Mouse (Mus musculus) fibroblast of lung, adult 2 months (primary cell): ENCODE measurements around the gene Chrnd.

Source experiments
- DNase-seq: peaks from one replicate; pipeline ENCODE4 v3.0.0-alpha.2; 2011; ENCODE audit warnings: low read depth

Gene Chrnd

DNA sequence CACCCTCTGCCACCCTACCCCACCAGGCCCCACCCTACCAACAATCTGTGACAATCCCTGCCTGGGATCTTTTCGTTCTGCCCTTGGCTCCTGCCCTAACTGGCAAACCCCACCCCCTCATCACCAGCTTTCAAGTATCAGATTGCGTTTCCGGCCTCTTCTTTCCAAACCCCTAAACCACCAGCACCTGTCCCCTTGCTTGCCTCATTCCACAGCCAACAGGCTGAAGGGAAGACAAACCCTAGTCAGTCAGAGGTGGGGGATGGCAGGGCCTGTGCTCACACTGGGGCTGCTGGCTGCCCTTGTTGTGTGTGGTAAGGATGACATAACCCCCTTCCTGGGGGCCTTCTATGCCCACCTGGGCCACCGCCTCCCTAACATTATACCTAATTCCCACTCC lies at the start of gene Chrnd:
Gene Chrnd, plus strand, starts transcription at position 179 of the 400 bp plus-strand sequence.
- DNase-seq = no peak

DNA sequence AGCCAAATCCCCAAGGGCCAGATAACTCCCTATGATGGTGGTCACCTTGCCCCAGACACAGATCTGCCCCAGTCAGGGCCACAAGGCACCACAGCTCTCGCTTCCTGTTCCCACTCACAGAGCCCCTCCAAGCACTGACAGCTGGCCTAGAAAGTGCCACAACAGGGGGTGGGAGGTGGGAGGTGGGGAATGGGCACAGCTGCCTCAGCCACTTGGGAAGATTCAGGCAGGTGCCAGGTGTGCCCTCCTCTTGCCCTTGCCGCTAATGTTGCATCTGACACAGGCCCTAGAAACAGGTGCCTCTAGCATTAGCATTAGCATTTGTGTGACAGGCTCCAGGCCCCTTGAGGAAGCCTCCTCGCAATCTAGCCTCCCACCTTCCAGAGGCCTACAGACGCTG lies 48.9 kb upstream of the Chrnd start:
- no peak for DNase-seq

GRCm38 (mm10) chr1:87142456-87142855 lies 48.0 kb upstream of the Chrnd start:
- DNase-seq = peak; percentile 9

GRCm38 (mm10) chr1:87143141-87143540 lies 47.3 kb upstream of the Chrnd start:
- DNase-seq = no peak

DNA sequence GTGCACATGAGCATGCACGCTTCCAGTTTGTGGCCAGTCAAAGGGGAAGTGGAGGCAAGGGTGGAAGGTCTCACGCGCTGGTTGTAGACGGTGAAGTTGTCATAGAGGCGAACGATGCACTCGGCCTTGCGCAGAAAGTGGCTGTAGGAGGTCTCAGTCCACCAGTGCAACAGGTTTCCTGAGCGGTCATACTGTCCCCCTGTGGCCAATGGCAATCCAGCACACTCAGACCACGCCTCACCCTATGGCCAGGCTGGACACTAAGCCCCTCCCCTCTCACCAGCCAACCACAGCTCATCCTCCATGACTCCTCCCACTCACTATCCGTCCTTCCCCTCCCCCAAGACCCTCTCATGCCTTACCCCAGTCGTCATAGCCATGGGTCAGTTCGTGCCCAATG lies 41.0 kb upstream of the Chrnd start:
- DNase-seq = no peak

DNA sequence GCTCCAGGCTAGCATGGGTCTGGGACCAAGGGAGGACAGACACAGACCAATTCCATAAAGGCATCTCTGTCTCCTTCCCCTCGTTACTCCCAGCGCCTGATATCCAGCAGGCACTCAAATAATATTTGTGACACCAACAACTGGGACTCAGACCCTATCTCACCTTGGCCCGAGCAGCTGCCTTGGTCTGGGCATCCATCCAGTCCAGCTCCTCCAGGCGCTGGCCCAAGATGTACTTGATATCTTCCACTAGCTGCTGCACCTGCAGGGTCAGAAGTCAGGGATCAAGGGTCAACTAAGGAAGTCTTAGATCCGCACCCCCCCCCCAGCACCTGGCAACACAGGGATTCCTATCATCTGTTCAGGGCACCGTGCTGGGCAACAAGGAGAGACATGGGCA lies 39.1 kb upstream of the Chrnd start:
- DNase-seq = no peak

DNA sequence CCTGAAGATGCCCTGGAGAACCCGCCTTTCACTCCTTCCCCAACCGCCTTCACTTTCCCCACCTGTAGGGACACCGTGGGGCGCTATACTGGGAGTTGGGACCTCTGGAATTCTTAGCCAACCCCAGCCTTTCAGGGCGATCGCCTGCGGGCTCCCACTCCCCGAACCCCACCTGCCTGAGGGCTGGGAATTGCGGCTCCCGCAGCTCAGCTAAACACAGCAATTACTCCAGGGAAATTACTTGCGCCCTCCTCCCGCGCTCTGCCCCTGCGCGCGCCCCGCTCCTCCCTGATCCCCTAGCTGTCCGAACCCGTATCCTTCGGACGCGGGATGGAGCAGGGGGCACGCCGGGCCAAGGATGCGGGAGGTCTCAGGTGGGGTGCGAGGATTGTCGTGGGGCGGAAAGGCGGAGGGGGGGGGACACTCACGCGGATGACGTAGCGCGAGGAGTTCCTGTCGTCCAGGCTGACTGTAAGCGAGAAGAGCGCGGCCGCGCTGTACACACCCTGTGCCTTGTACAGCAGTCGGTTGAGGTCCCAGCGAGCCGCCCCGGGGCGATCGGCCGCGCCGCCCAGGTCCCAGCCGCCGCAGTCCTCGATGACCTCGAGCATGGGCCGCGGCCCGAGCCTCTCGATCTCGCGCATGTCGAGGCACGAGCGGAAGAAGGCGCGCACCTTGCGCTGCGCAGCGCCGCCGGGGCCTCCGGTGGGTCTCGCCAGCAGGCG lies 36.5 kb upstream of the Chrnd start:
- DNase-seq = no peak

DNA sequence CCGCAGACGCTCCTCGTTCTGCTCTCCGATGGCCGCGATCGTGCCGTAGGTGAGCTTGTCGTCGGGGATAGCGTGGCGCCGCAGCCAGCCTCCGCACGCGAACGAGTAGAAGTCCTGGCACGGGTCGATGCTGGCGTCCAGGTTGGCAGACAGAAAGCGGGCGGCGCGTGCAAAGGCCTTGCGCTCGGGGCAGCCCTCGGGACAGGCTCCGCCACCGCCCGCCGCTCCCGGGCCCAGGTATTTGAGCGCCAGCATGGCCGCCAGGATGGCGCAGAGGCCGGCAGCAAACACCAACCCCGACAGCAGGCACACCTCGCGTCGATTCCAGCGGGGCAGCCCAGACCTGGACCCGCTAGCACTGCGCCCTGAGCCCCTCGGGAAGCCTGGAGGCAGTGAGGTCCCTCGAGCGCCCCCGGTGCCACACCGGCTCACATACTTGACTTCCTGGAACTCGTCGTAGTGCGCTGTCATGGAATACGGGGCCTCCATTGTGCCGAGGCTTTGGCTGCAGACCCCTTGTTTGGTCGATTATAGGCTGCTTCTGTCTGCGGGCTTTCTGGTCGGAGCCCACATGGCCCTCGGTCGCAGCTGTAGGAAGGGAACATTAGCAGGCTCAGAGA lies 35.8 kb upstream of the Chrnd start:
- no peak for DNase-seq

GRCm38 (mm10) chr1:87155531-87156198 lies 34.7 kb upstream of the Chrnd start:
- DNase-seq = no peak

DNA sequence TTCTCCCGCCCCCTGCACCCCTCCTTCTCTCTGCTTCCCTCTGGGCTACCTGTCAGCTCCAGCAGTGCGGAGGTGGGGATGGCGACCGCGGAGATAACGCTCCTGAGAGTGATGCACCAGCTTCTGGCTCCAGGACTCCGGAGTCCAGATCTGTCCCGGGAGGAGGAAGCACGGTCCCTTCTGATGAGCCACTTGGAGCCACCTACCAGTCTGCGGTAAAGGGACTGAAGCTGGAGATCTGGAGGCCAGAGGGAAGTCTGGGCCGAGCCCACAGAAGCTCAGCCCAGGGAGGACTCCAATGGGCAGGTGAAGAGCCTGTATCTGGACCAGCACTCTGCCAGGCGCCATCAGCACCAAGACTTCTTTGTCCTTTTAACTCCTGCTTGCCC lies 34.2 kb upstream of the Chrnd start, which contains the start of gene Ecel1:
Gene Ecel1, minus strand, starts transcription at position 323 of the 389 bp plus-strand sequence.
- no peak for DNase-seq

DNA sequence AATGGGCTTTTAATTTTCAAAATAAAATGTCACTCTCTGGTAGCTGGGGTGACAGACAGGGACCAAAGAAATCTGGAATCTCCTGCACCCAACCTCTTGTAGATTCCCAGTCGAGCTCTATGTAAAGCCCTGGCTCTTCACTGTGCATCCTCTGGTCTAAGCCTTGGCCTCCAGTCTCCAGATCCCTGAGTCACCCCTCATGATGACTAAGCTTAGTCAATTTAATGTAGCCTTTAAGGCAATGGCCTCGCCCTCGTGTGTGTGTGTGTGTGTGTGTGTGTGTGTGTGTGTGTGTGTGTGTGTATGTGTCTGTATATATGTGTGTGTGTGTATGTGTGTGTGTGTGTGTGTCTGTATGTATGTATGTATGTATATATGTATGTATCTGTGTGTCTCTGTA lies 31.0 kb upstream of the Chrnd start:
- DNase-seq = no peak

- no peak for DNase-seq
These were observed 26.1 kb upstream of the Chrnd start for GRCm38 (mm10) chr1:87164164-87164795.

GRCm38 (mm10) chr1:87164796-87165184 lies 25.6 kb upstream of the Chrnd start:
- no peak for DNase-seq

GRCm38 (mm10) chr1:87170458-87170857 lies 19.9 kb upstream of the Chrnd start:
- DNase-seq = no peak

DNA sequence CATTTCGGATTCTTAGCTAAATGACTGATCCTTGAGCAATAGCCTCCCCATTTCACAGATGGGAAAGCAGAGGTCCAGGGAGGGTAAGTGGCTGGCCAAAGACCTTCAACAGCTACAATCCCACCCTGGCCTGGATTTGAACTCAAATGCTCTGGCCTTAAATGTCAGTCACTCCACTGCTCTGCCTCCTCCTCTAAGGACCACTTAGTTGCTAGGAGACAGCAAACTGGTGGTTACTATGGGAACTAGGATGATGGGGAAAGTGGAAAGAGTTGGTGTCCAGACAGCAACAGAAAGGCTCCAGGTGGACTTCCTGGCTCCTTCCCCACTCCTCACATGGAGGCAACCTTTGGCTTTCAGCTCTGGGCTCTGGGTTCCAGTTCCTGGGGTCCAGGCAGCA lies 19.1 kb upstream of the Chrnd start:
- DNase-seq = no peak

GRCm38 (mm10) chr1:87172316-87172715 lies 18.1 kb upstream of the Chrnd start:
- DNase-seq = no peak

GRCm38 (mm10) chr1:87174006-87174955 lies 16.1 kb upstream of the Chrnd start:
- DNase-seq = no peak

GRCm38 (mm10) chr1:87175852-87176292 lies 14.5 kb upstream of the Chrnd start:
- no peak for DNase-seq

DNA sequence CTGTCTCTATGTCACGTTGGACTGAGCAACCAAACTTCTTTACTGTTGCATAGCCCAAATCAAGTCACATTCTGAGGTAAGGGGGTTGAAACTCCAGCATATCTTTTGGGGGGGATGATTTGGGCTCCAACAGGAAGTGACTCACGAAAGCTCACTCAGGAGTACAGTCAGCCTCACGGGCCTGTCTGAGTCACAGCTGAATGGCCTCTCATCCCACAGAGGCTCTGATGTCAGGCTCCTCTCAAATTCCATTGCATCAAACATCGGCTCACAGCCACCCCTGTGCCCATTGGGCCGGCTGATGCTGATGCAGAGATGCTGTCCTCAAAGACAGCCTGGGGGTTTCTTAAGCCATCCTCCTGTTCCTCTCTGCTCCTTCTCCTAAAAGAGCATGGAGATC lies 9.5 kb upstream of the Chrnd start:
- peak; percentile 87 for DNase-seq

DNA sequence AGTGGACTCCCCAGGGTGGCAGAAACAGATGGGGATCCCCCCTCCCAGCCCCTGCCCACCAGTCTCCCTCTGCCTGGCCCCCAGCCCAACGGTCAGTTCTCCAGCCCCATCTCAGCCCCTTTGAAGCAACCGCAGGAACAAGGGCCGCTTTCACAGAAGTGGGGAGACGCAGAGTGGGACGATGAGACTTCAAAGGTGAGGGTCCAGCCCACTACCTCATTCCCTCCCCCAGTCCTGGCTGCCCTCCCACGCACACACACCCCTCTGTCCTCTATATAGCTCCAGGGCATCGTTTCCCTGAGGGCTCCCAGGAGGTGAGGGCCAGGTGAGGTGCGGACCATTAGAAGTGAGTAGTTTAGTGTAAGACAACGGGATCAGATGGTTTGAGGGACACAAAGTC lies 7.4 kb upstream of the Chrnd start, which contains the start of gene Prss56:
Gene Prss56, plus strand, starts transcription at position 301 of the 400 bp plus-strand sequence.
- no peak for DNase-seq

DNA sequence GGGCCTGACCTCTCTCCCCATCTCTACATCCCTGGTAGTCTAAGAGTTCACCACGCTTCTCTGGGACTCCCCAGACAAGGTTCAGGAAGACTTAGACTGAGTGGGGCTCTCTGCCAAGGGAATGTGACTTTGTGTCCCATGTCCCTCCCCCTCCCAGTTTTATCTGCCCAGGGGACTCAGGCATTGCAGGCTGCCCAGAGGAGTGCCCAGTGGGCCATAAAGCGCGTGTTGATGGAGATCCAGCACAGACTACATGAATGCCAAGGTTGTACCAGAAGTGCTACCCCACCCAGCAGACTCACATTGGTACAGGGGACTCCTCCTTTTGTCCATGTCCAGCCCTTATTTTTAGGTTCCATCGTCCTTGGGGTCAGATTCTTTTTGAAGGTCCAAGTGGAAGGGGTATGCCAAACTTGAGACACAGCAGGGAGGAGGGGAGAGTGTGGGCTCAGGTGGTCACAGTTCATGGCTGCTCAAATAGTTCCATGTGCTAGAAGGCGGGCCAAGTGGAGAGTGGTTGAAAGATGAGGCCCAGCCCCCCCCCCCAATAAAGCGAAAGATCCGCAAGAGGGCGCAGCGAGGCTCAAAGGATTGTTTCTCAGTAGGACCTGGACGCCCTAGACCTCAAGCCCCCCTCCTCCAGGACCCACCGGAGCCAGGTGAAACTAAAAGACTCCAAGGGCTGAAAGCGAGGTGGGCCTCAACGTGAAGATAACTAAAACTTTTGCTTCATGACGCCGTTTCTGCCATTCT lies 6.2 kb upstream of the Chrnd start:
- DNase-seq = no peak
